Mouse (Mus musculus) kidney, adult 2 months (tissue): ENCODE measurements around the gene Gm13288.
A peak's percentile ranks its signal among the peaks of the same experiment; 100 is the strongest.

Source experiments
- CTCF ChIP-seq: fragments of 200-500 bp; conservative IDR thresholded peaks from 2 replicates; pipeline ENCODE4 v1.5.1; 2011; ENCODE audit warnings: low read depth, mild to moderate bottlenecking, control low read depth, low read length, moderate library complexity, mixed read lengths; ENCODE audit not compliant: insufficient read depth, insufficient read length
- POLR2A ChIP-seq: fragments of 200-500 bp; IDR thresholded peaks from one replicate; pipeline ENCODE4 v1.6.1; 2011; ENCODE audit warnings: low read depth, low read length, control low read depth

DNA sequence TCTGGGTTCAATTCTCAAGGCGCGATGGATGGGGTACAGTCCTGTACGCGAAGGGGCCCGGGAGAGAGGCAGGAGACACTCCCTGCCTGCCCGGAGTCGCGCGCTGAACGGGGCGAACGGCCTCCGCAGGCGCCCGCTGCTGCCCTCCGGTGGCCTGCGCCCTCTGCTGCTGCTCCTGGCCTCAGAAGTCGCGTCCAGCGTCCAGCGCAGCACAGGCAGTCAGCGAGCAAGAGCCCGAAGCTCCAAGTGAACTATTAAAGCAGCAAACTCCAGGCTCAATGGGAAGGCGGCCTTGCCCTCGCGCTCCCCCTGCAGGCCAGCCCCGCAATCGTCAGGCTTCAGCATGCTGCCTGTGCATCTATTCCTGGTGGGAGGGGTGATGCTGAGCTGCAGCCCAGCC, 44.9 kb upstream of the Gm13288 start:
- TF ChIP-seq POLR2A (peak; percentile 52), CTCF (peak; percentile 38; the same call in 1 of the 2 replicates)
